Comparison of ENCODE assay signal across 9 mouse cellular contexts in genomic region chr7:62420566-62420965, GRCm38 (mm10). TPM values are rescaled to one million over a fixed set of nuclear protein-coding genes. Genes with fewer than 3 reads are reported as not detected.
DNase-seq lines count a peak whose midpoint lies in the region; ATAC-seq and TF ChIP-seq lines count a peak whose summit lies in the region.
"Had no signal": no experiment of that assay in that cellular context is flagged by ENCODE, and none has a peak within 500 bp of the region (broad histone marks: within the 10 kb centered on the region; RNA-seq: fewer than 3 reads in every experiment).

No protein-coding gene starts in this region.

- H3K4me3 ChIP-seq in lung, embryonic 14.5 days (ENCODE audit: low read depth, low read length), result no peak overlapping the region
- peak overlapping the region; percentile 70 for H3K4me3 ChIP-seq in forebrain, embryonic 11.5 days (ENCODE audit: low read depth, low read length)
- H3K4me3 ChIP-seq in limb, embryonic 15.5 days, result peak overlapping the region; percentile 66; the same call in 1 of the 2 replicates
- no peak overlapping the region; the same call in 1 of the 2 replicates for H3K4me3 ChIP-seq in stomach, embryonic 16.5 days (replicated peaks; ENCODE audit: low read length)

- peak overlapping the region; percentile 48 for H3K4me2 ChIP-seq in lung, embryonic 14.5 days
- peak overlapping the region; percentile 47 for H3K4me2 ChIP-seq in forebrain, embryonic 11.5 days (ENCODE audit: low read depth, low read length, severe bottlenecking)
- 0 out of 2 replicates have a peak overlapping the region, but pooled peaks have one; percentile 30 for H3K4me2 ChIP-seq in limb, embryonic 15.5 days
- peak overlapping the region; percentile 51 for H3K4me2 ChIP-seq in stomach, embryonic 16.5 days (ENCODE audit: low read depth, low read length)

- H3K36me3 ChIP-seq in lung, embryonic 14.5 days (ENCODE audit: insufficient read depth), result no peaks in the 10 kb centered on the region
- no peaks in the 10 kb centered on the region for H3K36me3 ChIP-seq in forebrain, embryonic 11.5 days (ENCODE audit: control insufficient read depth, insufficient read depth, low read length)
- H3K36me3 ChIP-seq in limb, embryonic 15.5 days, result no peaks in the 10 kb centered on the region
- no peaks in the 10 kb centered on the region for H3K36me3 ChIP-seq in stomach, embryonic 16.5 days (ENCODE audit: control insufficient read depth, insufficient read depth, low read length)
- H3K36me3 ChIP-seq: heart, embryonic 12.5 days had no signal

- H3K9ac ChIP-seq in lung, embryonic 14.5 days, result no peak overlapping the region
- peak overlapping the region; percentile 25; the same call in 1 of the 2 replicates for H3K9ac ChIP-seq in forebrain, embryonic 11.5 days (ENCODE audit: low read length)
- no peak overlapping the region for H3K9ac ChIP-seq in limb, embryonic 15.5 days
- H3K9ac ChIP-seq in stomach, embryonic 16.5 days (ENCODE audit: low read length), result no peak overlapping the region

- H3K27ac ChIP-seq in lung, embryonic 14.5 days (ENCODE audit: low read depth), result no peak overlapping the region
- peak overlapping the region; percentile 92 for H3K27ac ChIP-seq in forebrain, embryonic 11.5 days (ENCODE audit: low read depth, low read length)
- H3K27ac ChIP-seq in limb, embryonic 15.5 days, result no peak overlapping the region
- H3K27ac ChIP-seq in stomach, embryonic 16.5 days (ENCODE audit: low read length), result no peak overlapping the region

- TF ChIP-seq CTCF in lung, embryonic 14.5 days (IDR thresholded peaks at IDR 0.05; ENCODE audit: low read depth), result no peak

- no peak for DNase-seq in lung, embryonic 14.5 days
- DNase-seq in lung, postnatal 36 days, result no peak
- peak; percentile 71 for DNase-seq in forebrain, embryonic 11.5 days (ENCODE audit: low spot score)
- no peak for DNase-seq in gastrocnemius, postnatal 4 days (ENCODE audit: low spot score in 2 of 2)
- no peak for DNase-seq in layer of hippocampus, adult 9-10 months (ENCODE audit: low spot score)

- H3K27me3 ChIP-seq in lung, embryonic 14.5 days (ENCODE audit: insufficient read depth, low read length), result peaks cover 5% of the 10 kb centered on the region; the same call in 1 of the 2 replicates
- H3K27me3 ChIP-seq in forebrain, embryonic 11.5 days (ENCODE audit: control insufficient read depth, insufficient read depth, low read length), result no peaks in the 10 kb centered on the region
- H3K27me3 ChIP-seq in limb, embryonic 15.5 days, result no peaks in the 10 kb centered on the region
- H3K27me3 ChIP-seq in stomach, embryonic 16.5 days (ENCODE audit: control insufficient read depth, insufficient read depth, low read length), result no peaks in the 10 kb centered on the region

- no peaks in the 10 kb centered on the region for H3K9me3 ChIP-seq in lung, embryonic 14.5 days (ENCODE audit: low read depth, low read length)
- no peaks in the 10 kb centered on the region; the same call in 1 of the 2 replicates for H3K9me3 ChIP-seq in forebrain, embryonic 11.5 days (ENCODE audit: control insufficient read depth, low read length)
- 0 out of 2 replicates have a peak, but pooled peaks cover 6% of the 10 kb centered on the region for H3K9me3 ChIP-seq in limb, embryonic 15.5 days
- H3K9me3 ChIP-seq in stomach, embryonic 16.5 days (replicated peaks; ENCODE audit: control insufficient read depth, low read length), result no peaks in the 10 kb centered on the region; the same call in 1 of the 2 replicates

- no peak for ATAC-seq in lung, embryonic 14.5 days (ENCODE audit: insufficient read depth)
- peak; percentile 72 for ATAC-seq in forebrain, embryonic 11.5 days (replicated peaks; ENCODE audit: low FRiP score)
- ATAC-seq in limb, embryonic 15.5 days (ENCODE audit: insufficient number of reproducible peaks, low FRiP score, low TSS enrichment, low read depth), result no peak
- ATAC-seq in stomach, embryonic 16.5 days (ENCODE audit: insufficient read depth, low FRiP score), result no peak

- H3K4me1 ChIP-seq in lung, embryonic 14.5 days (ENCODE audit: insufficient read depth), result no peaks in the 10 kb centered on the region
- no peaks in the 10 kb centered on the region for H3K4me1 ChIP-seq in forebrain, embryonic 11.5 days (replicated peaks; ENCODE audit: control insufficient read depth, insufficient read depth, low read length)
- peaks cover 12% of the 10 kb centered on the region for H3K4me1 ChIP-seq in limb, embryonic 15.5 days
- peaks cover 7% of the 10 kb centered on the region; the same call in 1 of the 2 replicates for H3K4me1 ChIP-seq in stomach, embryonic 16.5 days (ENCODE audit: control insufficient read depth, insufficient read depth, low read length)

- 71% methylated on average over 6 of the region's 6 CpGs for WGBS in lung, embryonic 14.5 days
- WGBS in forebrain, embryonic 11.5 days, result 30% methylated on average over 6 of the region's 6 CpGs
- 69% methylated on average over 6 of the region's 6 CpGs for WGBS in limb, embryonic 15.5 days
- 70% methylated on average over 6 of the region's 6 CpGs for WGBS in stomach, embryonic 16.5 days

RNA-seq across cellular contexts. Expression of gene Mkrn3, which starts 0.6 kb away (rescaled TPM):
- 4.6 and 5.1 TPM in 2 replicates for polyA plus RNA-seq in lung, embryonic 14.5 days (2014; fragmentation: Nextera tagmentation; extraction: Ambion mirVana)
- 19.3 and 20.7 TPM in 2 replicates for polyA plus RNA-seq in forebrain, embryonic 11.5 days (2014; fragmentation: Nextera tagmentation; extraction: Ambion mirVana)
- 6.2 and 6.5 TPM in 2 replicates for polyA plus RNA-seq in limb, embryonic 15.5 days (2015; fragmentation: Nextera tagmentation; extraction: Ambion mirVana)
- 3.2 and 4.0 TPM in 2 replicates for polyA plus RNA-seq in stomach, embryonic 16.5 days (2015; fragmentation: Nextera tagmentation; extraction: Ambion mirVana)
- total RNA-seq in gastrocnemius, postnatal 4 days (2021), result 1 to 10 TPM; 2.2 to 2.9 TPM

RNA-seq across cellular contexts. Expression of gene Peg12, which starts 43.7 kb away (rescaled TPM):
- 38.2 and 39.8 TPM in 2 replicates for polyA plus RNA-seq in lung, embryonic 14.5 days (2014; fragmentation: Nextera tagmentation; extraction: Ambion mirVana)
- polyA plus RNA-seq in forebrain, embryonic 11.5 days (2014; fragmentation: Nextera tagmentation; extraction: Ambion mirVana), result 105 and 108 TPM in 2 replicates
- 26.2 and 27.1 TPM in 2 replicates for polyA plus RNA-seq in limb, embryonic 15.5 days (2015; fragmentation: Nextera tagmentation; extraction: Ambion mirVana)
- 19.2 and 19.5 TPM in 2 replicates for polyA plus RNA-seq in stomach, embryonic 16.5 days (2015; fragmentation: Nextera tagmentation; extraction: Ambion mirVana)
- total RNA-seq in gastrocnemius, postnatal 4 days (2021), result 10 to 100 TPM; 13.1 to 14.2 TPM

RNA-seq across cellular contexts. Expression of gene Magel2, which starts 43.8 kb away (rescaled TPM):
- 2.1 and 2.5 TPM in 2 replicates for polyA plus RNA-seq in lung, embryonic 14.5 days (2014; fragmentation: Nextera tagmentation; extraction: Ambion mirVana)
- 12.5 and 13.9 TPM in 2 replicates for polyA plus RNA-seq in forebrain, embryonic 11.5 days (2014; fragmentation: Nextera tagmentation; extraction: Ambion mirVana)
- polyA plus RNA-seq in limb, embryonic 15.5 days (2015; fragmentation: Nextera tagmentation; extraction: Ambion mirVana), result 5.1 and 10.0 TPM in 2 replicates
- 1.2 and 1.6 TPM in 2 replicates for polyA plus RNA-seq in stomach, embryonic 16.5 days (2015; fragmentation: Nextera tagmentation; extraction: Ambion mirVana)
- total RNA-seq in gastrocnemius, postnatal 4 days (2021), result 10 to 100 TPM; 10.6 to 14.3 TPM
- total RNA-seq: liver, adult 2 months had no signal
- polyA plus RNA-seq: liver, adult 2 months had no signal

Comparison
In these comparisons a context has a peak if more than half of its experiments do, and no peak if none do; other contexts are left out.
1. H3K4me3 ChIP-seq: peak in forebrain, embryonic 11.5 days (single experiment) and limb, embryonic 15.5 days (single experiment); none in lung, embryonic 14.5 days (single experiment) and stomach, embryonic 16.5 days (single experiment).
2. Peak in every context shown above with its lines, with median percentiles within 50 percentile points of each other: H3K4me2 ChIP-seq.